Mouse (Mus musculus) lung, embryonic 14.5 days (tissue): ENCODE measurements at regions not wholly inside any gene's neighbourhood (a gene's known extent, or its start where the extent isn't known, plus 50 kb on each side); places are given as distances from the start of the nearest gene placed in this dataset.
A peak's percentile ranks its signal among the peaks of the same experiment; 100 is the strongest.

ENCODE experiments used
- ATAC-seq: fragments of 200-750 bp; cut with Nextera tagmentation; 2 replicates; pipeline ENCODE4 v1.8.0; 2017; ENCODE audit warnings: mild to moderate bottlenecking, moderate TSS enrichment, moderate library complexity; ENCODE audit not compliant: insufficient read depth
- DNase-seq: peaks from one replicate; pipeline ENCODE4 v3.0.0-alpha.2; 2015
- H3K27ac ChIP-seq: fragments of 300-500 bp; sonication (generic); 2 replicates; pipeline ENCODE4 v1.5.1; 2014; ENCODE audit warnings: low read depth, mild to moderate bottlenecking, moderate library complexity
- H3K27me3 ChIP-seq: fragments of 300-500 bp; sonication (generic); 2 replicates; pipeline ENCODE4 v1.6.1; 2014; ENCODE audit warnings: low read length, control low read depth; ENCODE audit not compliant: insufficient read depth
- H3K36me3 ChIP-seq: fragments of 300-500 bp; sonication (generic); 2 replicates; pipeline ENCODE4 v1.6.1; 2014; ENCODE audit warnings: control low read depth; ENCODE audit not compliant: insufficient read depth
- H3K4me1 ChIP-seq: fragments of 300-500 bp; sonication (generic); 2 replicates; pipeline ENCODE4 v1.6.1; 2014; ENCODE audit warnings: antibody characterized with exemption, control low read depth; ENCODE audit not compliant: insufficient read depth
- H3K4me2 ChIP-seq: fragments of 300-500 bp; sonication (generic); 2 replicates; pipeline ENCODE4 v1.6.1; 2014; ENCODE audit warnings: mild to moderate bottlenecking
- H3K4me3 ChIP-seq: fragments of 300-500 bp; sonication (generic); 2 replicates; pipeline ENCODE4 v1.5.1; 2014; ENCODE audit warnings: low read depth, low read length
- H3K9ac ChIP-seq: fragments of 300-500 bp; sonication (generic); 2 replicates; pipeline ENCODE4 v1.6.1; 2014
- H3K9me3 ChIP-seq: fragments of 300-500 bp; sonication (generic); 2 replicates; pipeline ENCODE4 v1.6.1; 2016; ENCODE audit warnings: low read depth, low read length, control low read depth
- CTCF ChIP-seq: IDR thresholded peaks from 2 replicates; pipeline ENCODE4 v1.5.1; 2016; ENCODE audit warnings: antibody characterized with exemption, low read depth
- WGBS: fragments of 180-500 bp; shearing (Covaris S2); extraction: QIAGEN DNeasy Blood & Tissue Kit; methylation state at CpG from one replicate; pipeline ENCODE4 v1.1.7; 2014; 5-methylcytosine and 5-hydroxymethylcytosine counted together

DNA sequence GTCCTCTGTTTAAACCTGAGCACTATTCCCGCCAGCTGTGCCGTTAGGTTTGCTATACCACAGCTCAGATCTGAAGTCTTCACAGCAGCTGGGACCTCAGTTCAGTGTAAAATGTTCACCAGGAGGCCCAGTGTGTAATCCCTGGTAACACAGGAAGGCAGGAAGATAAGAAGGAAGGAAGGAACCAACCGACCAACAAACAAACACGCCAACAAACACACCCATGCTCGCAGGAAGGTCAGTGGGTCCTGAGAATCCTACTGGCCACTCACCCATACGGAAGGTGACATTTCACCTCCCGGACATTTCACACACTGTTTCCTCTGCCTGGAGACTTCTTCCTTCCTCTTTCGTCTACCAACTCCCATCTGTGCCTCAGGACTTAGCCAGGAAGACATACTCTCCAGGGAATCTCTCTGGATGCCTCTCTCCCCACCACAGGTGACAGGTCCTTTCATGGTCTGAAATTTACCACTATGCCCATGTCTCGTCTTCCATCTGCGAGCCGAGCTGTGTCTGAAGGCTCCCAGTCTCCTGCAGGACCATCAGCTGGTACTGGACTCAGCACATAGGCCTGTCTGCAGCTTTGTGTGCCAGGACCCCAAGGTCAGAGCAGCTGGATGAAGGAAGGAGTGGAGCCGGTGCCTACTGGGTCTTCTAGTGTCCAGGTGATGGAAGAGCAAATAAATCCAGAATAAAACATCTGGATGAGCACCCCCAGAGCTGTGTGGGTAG, 61.1 kb upstream of the Xpa start:
- no peak for ATAC-seq
- Histone ChIP-seq H3K4me3 (no peak overlapping the region), H3K27me3 (no peaks in the 10 kb centered on the region), H3K4me1 (no peaks in the 10 kb centered on the region), H3K9ac (0 out of 2 replicates have a peak overlapping the region, but pooled peaks have one; percentile 16), H3K9me3 (no peaks in the 10 kb centered on the region), H3K4me2 (no peak overlapping the region), H3K27ac (no peak overlapping the region), H3K36me3 (no peaks in the 10 kb centered on the region)
- DNase-seq, result no peak
- TF ChIP-seq CTCF, result no peak
- WGBS, result 53% methylated on average over 12 of the region's 12 CpGs

GRCm38 (mm10) chr4:46258774-46259173, 62.7 kb upstream of the Xpa start:
- ATAC-seq, result no peak
- WGBS, result 54% methylated on average over 5 of the region's 5 CpGs

GRCm38 (mm10) chr4:46268564-46269247, 72.6 kb upstream of the Xpa start:
- no peak overlapping the region for H3K4me2 ChIP-seq
- TF ChIP-seq CTCF, result no peak
- H3K9me3 ChIP-seq, result no peaks in the 10 kb centered on the region
- DNase-seq (peak; percentile 41), ATAC-seq (0 out of 2 replicates have a peak, but pooled peaks have one; percentile 6)
- WGBS, result 27% methylated on average over 6 of the region's 6 CpGs
- no peak overlapping the region for H3K9ac ChIP-seq
- H3K27me3 ChIP-seq, result no peaks in the 10 kb centered on the region
- peak overlapping the region; percentile 12; the same call in 1 of the 2 replicates for H3K27ac ChIP-seq
- no peaks in the 10 kb centered on the region for H3K36me3 ChIP-seq
- H3K4me3 ChIP-seq, result no peak overlapping the region
- H3K4me1 ChIP-seq, result peaks cover 17% of the 10 kb centered on the region

More at GRCm38 (mm10) chr4:46258774-46259173, 62.7 kb upstream of the Xpa start:
- Histone ChIP-seq H3K27me3 (no peaks in the 10 kb centered on the region), H3K4me1 (no peaks in the 10 kb centered on the region), H3K9ac (no peak overlapping the region), H3K9me3 (no peaks in the 10 kb centered on the region), H3K36me3 (no peaks in the 10 kb centered on the region), H3K4me3 (no peak overlapping the region), H3K27ac (no peak overlapping the region), H3K4me2 (no peak overlapping the region)
- DNase-seq, result peak; percentile 66
- peak; percentile 60 for TF ChIP-seq CTCF

- DNase-seq, result peak; percentile 45
- no peak overlapping the region for H3K27ac ChIP-seq
- no peak overlapping the region for H3K4me2 ChIP-seq
- no peak overlapping the region for H3K9ac ChIP-seq
- no peak for TF ChIP-seq CTCF
- H3K36me3 ChIP-seq, result no peaks in the 10 kb centered on the region
- peaks cover 17% of the 10 kb centered on the region for H3K4me1 ChIP-seq
- no peak for ATAC-seq
- H3K9me3 ChIP-seq, result no peaks in the 10 kb centered on the region
- no peaks in the 10 kb centered on the region for H3K27me3 ChIP-seq
- WGBS, result 3% methylated on average over 2 of the region's 2 CpGs
- H3K4me3 ChIP-seq, result no peak overlapping the region
Measured at GRCm38 (mm10) chr4:46271066-46271465, 72.3 kb upstream of the Foxe1 start.

- ATAC-seq, result no peak
Measured at GRCm38 (mm10) chr4:46275773-46276172, 67.6 kb upstream of the Foxe1 start.

GRCm38 (mm10) chr4:46276851-46277581, 66.4 kb upstream of the Foxe1 start:
- H3K4me2 ChIP-seq, result peak overlapping the region; percentile 48
- ATAC-seq, result peak; percentile 70
- WGBS, result 7% methylated on average over 19 of the region's 19 CpGs
- DNase-seq, result peak; percentile 66
- TF ChIP-seq CTCF, result no peak
- H3K4me1 ChIP-seq, result peaks cover 9% of the 10 kb centered on the region; the same call in 1 of the 2 replicates
- peak overlapping the region; percentile 13; the same call in 1 of the 2 replicates for H3K9ac ChIP-seq
- H3K27me3 ChIP-seq, result no peaks in the 10 kb centered on the region
- H3K36me3 ChIP-seq, result no peaks in the 10 kb centered on the region
- no peak overlapping the region for H3K4me3 ChIP-seq
- H3K9me3 ChIP-seq, result no peaks in the 10 kb centered on the region
- peak overlapping the region; percentile 63; the same call in 1 of the 2 replicates for H3K27ac ChIP-seq

More at GRCm38 (mm10) chr4:46275773-46276172, 67.6 kb upstream of the Foxe1 start:
- H3K9ac ChIP-seq, result no peak overlapping the region
- no peaks in the 10 kb centered on the region for H3K36me3 ChIP-seq
- no peaks in the 10 kb centered on the region for H3K27me3 ChIP-seq
- no peak overlapping the region for H3K4me3 ChIP-seq
- H3K4me2 ChIP-seq, result no peak overlapping the region
- no peak for TF ChIP-seq CTCF
- 90% methylated on average over 3 of the region's 3 CpGs for WGBS
- DNase-seq, result no peak
- peaks cover 9% of the 10 kb centered on the region; the same call in 1 of the 2 replicates for H3K4me1 ChIP-seq
- H3K27ac ChIP-seq, result no peak overlapping the region
- no peaks in the 10 kb centered on the region for H3K9me3 ChIP-seq

DNA sequence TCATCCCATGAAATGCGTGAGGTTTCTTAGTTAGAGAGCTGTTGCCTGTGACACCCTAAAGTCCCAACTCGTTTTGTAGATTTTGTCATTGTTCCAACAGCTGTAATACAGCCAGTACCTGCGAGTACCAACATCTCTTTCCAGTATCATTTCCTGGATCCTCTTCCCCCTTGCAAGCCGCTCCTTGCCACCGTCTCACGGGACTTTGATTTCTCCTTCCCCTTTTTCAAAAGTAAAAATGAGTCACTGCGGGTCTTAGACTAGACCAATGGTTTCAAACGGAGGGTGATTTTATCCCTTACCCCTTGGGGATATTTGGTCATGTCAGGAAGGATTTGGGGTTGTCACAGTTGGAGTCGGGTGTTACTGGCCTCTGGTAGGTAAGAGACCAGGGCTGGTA, 56.5 kb upstream of the Foxe1 start:
- 89% methylated on average over 9 of the region's 9 CpGs for WGBS
- Histone ChIP-seq H3K27ac (no peak overlapping the region), H3K27me3 (no peaks in the 10 kb centered on the region), H3K4me1 (no peaks in the 10 kb centered on the region), H3K4me3 (no peak overlapping the region), H3K4me2 (no peak overlapping the region), H3K36me3 (no peaks in the 10 kb centered on the region), H3K9ac (no peak overlapping the region), H3K9me3 (peaks cover 9% of the 10 kb centered on the region; the same call in 1 of the 2 replicates)
- DNase-seq (no peak), ATAC-seq (no peak)
- TF ChIP-seq CTCF, result no peak
